Mouse (Mus musculus) small intestine, adult 2 months (tissue): ENCODE measurements around the gene Ppef1.

Experiments
- CTCF ChIP-seq: fragments of 200-500 bp; IDR thresholded peaks from 2 replicates; pipeline ENCODE4 v1.5.1; 2012; ENCODE audit warnings: low read depth, mild to moderate bottlenecking, control low read depth, inconsistent platforms, low read length, moderate library complexity, mixed read lengths; ENCODE audit not compliant: insufficient replicate concordance, insufficient read length; ENCODE audit errors: extremely low read depth
- POLR2A ChIP-seq: fragments of 200-500 bp; IDR thresholded peaks from 2 replicates; pipeline ENCODE4 v1.6.1; 2012; ENCODE audit warnings: low read depth, mild to moderate bottlenecking, control low read depth, inconsistent platforms, low read length, moderate library complexity

GRCm38 (mm10) chrX:160766233-160766616 lies 30.7 kb upstream of the Ppef1 start:
- TF ChIP-seq CTCF (no peak), POLR2A (no peak)
